ENCODE assay signal across 28 mouse cellular contexts in the genomic region with DNA sequence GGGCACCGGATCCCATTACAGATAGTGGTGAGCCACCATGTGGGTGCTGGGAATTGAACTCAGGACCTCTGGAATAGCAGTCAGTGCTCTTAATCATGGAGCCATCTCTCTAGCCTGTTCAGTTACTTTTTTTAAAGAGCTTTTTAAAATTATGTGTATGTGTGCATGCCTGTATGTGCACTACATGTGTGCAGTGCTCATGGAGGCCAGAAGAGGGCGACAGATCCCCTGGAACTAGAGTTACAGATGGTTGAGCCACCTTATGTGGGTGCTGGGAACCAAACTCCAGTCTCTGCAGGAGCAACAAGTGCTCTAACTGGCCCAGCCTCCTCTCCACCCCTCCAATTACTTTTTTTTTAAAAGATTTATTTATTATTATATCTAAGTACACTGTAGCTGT. TPM values are rescaled to one million over a fixed set of nuclear protein-coding genes. Genes with fewer than 3 reads are reported as not detected.
DNase-seq lines count a peak whose midpoint lies in the region; TF ChIP-seq lines count a peak whose summit lies in the region.
"Had no signal": no experiment of that assay in that cellular context is flagged by ENCODE, and none has a peak within 500 bp of the region (broad histone marks: within the 10 kb centered on the region; RNA-seq: fewer than 3 reads in every experiment).

No protein-coding gene starts in this region.

- H3K4me1 ChIP-seq in E14TG2a.4 (replicated peaks; ENCODE audit: low read depth, low read length): peaks cover 53% of the 10 kb centered on the region
- H3K4me1 ChIP-seq in ES-Bruce4 (ENCODE audit: control insufficient read depth, insufficient read depth, low read length): peaks cover 2% of the 10 kb centered on the region
- H3K4me1 ChIP-seq: limb, embryonic 13.5 days; liver, embryonic 13.5 days; midbrain, embryonic 10.5 days; neural tube, embryonic 12.5 days had no signal

- TF ChIP-seq POLR2A in ES-Bruce4 (IDR thresholded peaks at IDR 0.05; ENCODE audit: insufficient read depth, low read length): no peak

- no peak overlapping the region for H3K4me3 ChIP-seq in layer of hippocampus, adult 2 months
- H3K4me3 ChIP-seq in E14TG2a.4 (replicated peaks; ENCODE audit: low read length) (no peak overlapping the region), ES-Bruce4 (ENCODE audit: low read depth, low read length) (no peak overlapping the region)
- H3K4me3 ChIP-seq: limb, embryonic 13.5 days; liver, embryonic 13.5 days; midbrain, embryonic 10.5 days; myocyte; neural tube, embryonic 12.5 days had no signal

- no peak overlapping the region for H3K27ac ChIP-seq in layer of hippocampus, adult 2 months
- H3K27ac ChIP-seq in ES-Bruce4 (ENCODE audit: insufficient read depth, low read length): no peak overlapping the region
- H3K27ac ChIP-seq: hindbrain, embryonic 14.5 days; limb, embryonic 13.5 days; liver, embryonic 13.5 days; midbrain, embryonic 10.5 days; neural tube, embryonic 12.5 days had no signal

- TF ChIP-seq EP300 in ES-Bruce4 (IDR thresholded peaks at IDR 0.05; ENCODE audit: insufficient read depth, low read depth, low read length): no peak

- DNase-seq in layer of hippocampus, adult 2 months (ENCODE audit: low spot score in 2 of 2): no peak
- no peak for DNase-seq in layer of hippocampus, adult 8-10 months (ENCODE audit: low spot score in 2 of 2)
- peak; percentile 61 for DNase-seq in ZHBTc4 (ENCODE audit: low read depth, low spot score)
- DNase-seq in cerebellum, postnatal 10 days: no peak
- no peak for DNase-seq in ovary, postnatal 36 days (ENCODE audit: low spot score)
- DNase-seq: adrenal gland, adult 8-10 months; B cell, adult 2 months; cerebellum, adult 2 months; cerebellum, postnatal 25 days; gastrocnemius, postnatal 25 days; heart, adult 11 months; heart, postnatal 4 days; kidney, adult 2 months; liver, embryonic 13.5 days; lung, embryonic 14.5 days; lung, postnatal 14 days; thymus, postnatal 25 days had no signal

- H3K9me3 ChIP-seq in E14TG2a.4 (ENCODE audit: low read length) (peaks cover 8% of the 10 kb centered on the region), ES-Bruce4 (replicated peaks; ENCODE audit: control insufficient read depth, insufficient read depth, low read length, poor library complexity, severe bottlenecking) (peaks cover 8% of the 10 kb centered on the region; the same call in 1 of the 2 replicates)

- TF ChIP-seq CTCF in layer of hippocampus, adult 2 months (conservative IDR thresholded peaks at IDR 0.05): peak; percentile 38
- TF ChIP-seq CTCF in E14TG2a.4 (conservative IDR thresholded peaks at IDR 0.05; ENCODE audit: low read length): peak; percentile 51
- TF ChIP-seq CTCF in ES-Bruce4 (IDR thresholded peaks at IDR 0.05; ENCODE audit: low read depth, low read length): peak; percentile 3

- H3K27me3 ChIP-seq in E14TG2a.4 (ENCODE audit: insufficient read depth, low read length) (no peaks in the 10 kb centered on the region), ES-Bruce4 (ENCODE audit: control insufficient read depth, insufficient read depth, low read length, poor library complexity, severe bottlenecking) (no peaks in the 10 kb centered on the region)
- H3K27me3 ChIP-seq: limb, embryonic 13.5 days; liver, embryonic 13.5 days; neural tube, embryonic 12.5 days had no signal

- H3K9ac ChIP-seq in ES-Bruce4 (ENCODE audit: low read depth, poor library complexity, severe bottlenecking): no peak overlapping the region
- H3K9ac ChIP-seq: hindbrain, embryonic 14.5 days; limb, embryonic 13.5 days; liver, embryonic 13.5 days; lung, embryonic 14.5 days; neural tube, embryonic 12.5 days had no signal

- H3K36me3 ChIP-seq in E14TG2a.4 (ENCODE audit: insufficient read depth, low read length) (0 out of 2 replicates have a peak, but pooled peaks cover 3% of the 10 kb centered on the region), ES-Bruce4 (ENCODE audit: control insufficient read depth, insufficient read depth, low read length, poor library complexity, severe bottlenecking) (no peaks in the 10 kb centered on the region)
- H3K36me3 ChIP-seq: limb, embryonic 13.5 days; liver, embryonic 13.5 days; midbrain, embryonic 10.5 days; neural tube, embryonic 12.5 days had no signal

RNA-seq across cellular contexts. Expression of gene Spats1, which starts 8.5 kb away (rescaled TPM):
- total RNA-seq in layer of hippocampus, adult 2 months (2021): 1 to 10 TPM; 4.8 TPM
- total RNA-seq in layer of hippocampus, adult 8-10 months (2022): 1 to 10 TPM; 5.0 to 7.8 (median 5.9) TPM
- 3.0 and 3.2 TPM in 2 replicates for polyA plus RNA-seq in ES-Bruce4 (2011; ENCODE audit: insufficient read depth, insufficient read length, low read depth, missing spikeins)
- total RNA-seq: gastrocnemius, postnatal 25 days; megakaryocyte progenitor cell, adult 5-6 weeks had no signal
- polyA plus RNA-seq: large intestine, adult 2 months had no signal

RNA-seq across cellular contexts. Expression of gene Cdc5l, which starts 33.2 kb away (rescaled TPM):
- 10 to 100 TPM; 55.7 to 57.5 TPM for total RNA-seq in layer of hippocampus, adult 2 months (2021)
- 10 to 100 TPM; 50.3 to 60.3 (median 55.7) TPM for total RNA-seq in layer of hippocampus, adult 8-10 months (2022)
- 135 and 137 TPM in 2 replicates for polyA plus RNA-seq in ES-Bruce4 (2011; ENCODE audit: insufficient read depth, insufficient read length, low read depth, missing spikeins)

RNA-seq across cellular contexts. Expression of gene Aars2, which starts 39.9 kb away (rescaled TPM):
- 10 to 100 TPM; 25.2 to 26.3 TPM for total RNA-seq in layer of hippocampus, adult 2 months (2021)
- 10 to 100 TPM; 21.8 to 30.6 (median 24.3) TPM for total RNA-seq in layer of hippocampus, adult 8-10 months (2022)
- 18.1 and 19.0 TPM in 2 replicates for polyA plus RNA-seq in ES-Bruce4 (2011; ENCODE audit: insufficient read depth, insufficient read length, low read depth, missing spikeins)

RNA-seq across cellular contexts. Expression of gene Tcte1, which starts 56.5 kb away (rescaled TPM):
- 1 to 10 TPM in 1 of 2 experiments, under 1 TPM in 1; 0.56 to 1.0 TPM for total RNA-seq in layer of hippocampus, adult 2 months (2021)
- 1 to 10 TPM in 3 of 4 experiments, under 1 TPM in 1; 0.92 to 1.3 (median 1.1) TPM for total RNA-seq in layer of hippocampus, adult 8-10 months (2022)
- not detected in 2 replicates for polyA plus RNA-seq in ES-Bruce4 (2011; ENCODE audit: insufficient read depth, insufficient read length, low read depth, missing spikeins)
- total RNA-seq: adrenal gland, adult 8-10 months; adrenal gland, postnatal 4 days; gastrocnemius, postnatal 25 days; heart, postnatal 4 days; megakaryocyte progenitor cell, adult 5-6 weeks had no signal
- polyA plus RNA-seq: inflammation-experienced regulatory T-cells, adult 6 months; liver, embryonic 13.5 days; myocyte had no signal
